In genomic region chr5:72411874-72412329, GRCm38 (mm10) we compare ENCODE assay signal across 9 mouse cellular contexts.
DNase-seq lines count a peak whose midpoint lies in the region; ATAC-seq lines count a peak whose summit lies in the region.
"Had no signal": no experiment of that assay in that cellular context is flagged by ENCODE, and none has a peak within 500 bp of the region (broad histone marks: within the 10 kb centered on the region; RNA-seq: fewer than 3 reads in every experiment).

No protein-coding gene starts in this region.

- no peak overlapping the region for H3K4me3 ChIP-seq in kidney, embryonic 15.5 days (replicated peaks)

- ATAC-seq in kidney, embryonic 15.5 days (replicated peaks; ENCODE audit: low FRiP score) = peak; percentile 40; the same call in 1 of the 2 replicates

- WGBS in kidney, embryonic 15.5 days = 21% methylated on average over 10 of the region's 10 CpGs

- no peak for DNase-seq in kidney, adult 11 months
- DNase-seq in embryo, embryonic 11.5 days (ENCODE audit: low read depth, low spot score) = peak; percentile 26
- DNase-seq in heart, postnatal 14 days = peak; percentile 18 to 23
- peak; percentile 5 to 22 for DNase-seq in lung, postnatal 4 days
- no peak for DNase-seq in left cerebral cortex, postnatal 36 days (ENCODE audit: low spot score in 2 of 2)
- no peak for DNase-seq in spleen, postnatal 10 days (ENCODE audit: low spot score in 2 of 2)
- no peak for DNase-seq in retina, postnatal 1 day
- DNase-seq: cerebellum, adult 9-11 months had no signal

- H3K4me2 ChIP-seq in kidney, embryonic 15.5 days = 0 out of 2 replicates have a peak overlapping the region, but pooled peaks have one; percentile 7

- no peaks in the 10 kb centered on the region for H3K27me3 ChIP-seq in kidney, embryonic 15.5 days

- no peak overlapping the region for H3K9ac ChIP-seq in kidney, embryonic 15.5 days

- peak overlapping the region; percentile 18; the same call in 1 of the 2 replicates for H3K27ac ChIP-seq in kidney, embryonic 15.5 days

- peaks cover 13% of the 10 kb centered on the region; the same call in 1 of the 2 replicates for H3K4me1 ChIP-seq in kidney, embryonic 15.5 days

- H3K9me3 ChIP-seq in kidney, embryonic 15.5 days (replicated peaks) = no peaks in the 10 kb centered on the region

- intact Hi-C loops in heart, postnatal 14 days (cut with DNase I) = loop anchor here (5.0 kb wide), 1 partner anchor 90 kb away; the partner anchor contains the start of gene Corin
- intact Hi-C loops in left cerebral cortex, postnatal 36 days (cut with DNase I) = no loop called here

- H3K36me3 ChIP-seq in kidney, embryonic 15.5 days = no peaks in the 10 kb centered on the region

Comparison
In these comparisons a context has a peak if more than half of its experiments do, and no peak if none do; other contexts are left out.
1. DNase-seq: peak in embryo, embryonic 11.5 days (single experiment), heart, postnatal 14 days (2 of 2) and lung, postnatal 4 days (2 of 2); none in kidney, adult 11 months (single experiment), left cerebral cortex, postnatal 36 days (0 of 2), spleen, postnatal 10 days (0 of 2) and retina, postnatal 1 day (single experiment).